Mouse (Mus musculus) small intestine, adult 2 months (tissue): ENCODE results near the gene Gtf2f2.

Experiments
- CTCF ChIP-seq: fragments of 200-500 bp; IDR thresholded peaks from 2 replicates; pipeline ENCODE4 v1.5.1; 2012; ENCODE audit warnings: low read depth, mild to moderate bottlenecking, control low read depth, inconsistent platforms, low read length, moderate library complexity, mixed read lengths; ENCODE audit not compliant: insufficient replicate concordance, insufficient read length; ENCODE audit errors: extremely low read depth
- POLR2A ChIP-seq: fragments of 200-500 bp; IDR thresholded peaks from 2 replicates; pipeline ENCODE4 v1.6.1; 2012; ENCODE audit warnings: low read depth, mild to moderate bottlenecking, control low read depth, inconsistent platforms, low read length, moderate library complexity

DNA sequence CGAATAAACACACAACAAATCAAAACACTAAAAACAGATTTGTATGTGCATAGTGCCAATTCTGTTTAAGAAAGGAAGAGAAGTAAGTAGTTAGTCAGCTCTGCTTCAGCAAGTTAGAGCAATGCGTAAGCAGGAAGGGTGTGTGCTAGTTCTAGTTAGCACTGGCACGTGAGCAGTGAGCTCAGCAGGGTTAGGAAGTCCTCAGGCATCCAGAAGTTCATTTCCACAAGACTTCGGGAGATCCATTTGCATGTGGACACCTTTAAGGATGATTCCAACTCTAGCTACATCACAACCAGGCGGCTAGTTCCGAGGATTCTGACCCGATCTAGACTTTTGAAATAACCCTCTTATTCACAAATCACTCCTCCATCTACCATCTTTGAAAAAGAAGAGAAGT lies 55.9 kb downstream of the Gtf2f2 start, which contains the start of gene Kctd4:
- TF ChIP-seq CTCF (no peak), POLR2A (no peak)
